Mouse (Mus musculus): ENCODE data around the gene Nat8f3. TPM values are rescaled to one million over a fixed set of nuclear protein-coding genes. Genes with fewer than 3 reads are reported as not detected.
"Not testable (repeated sequence)": the region's sequence is repeated elsewhere in the genome, so short reads cannot be mapped to it uniquely, and the experiment has no call there.

Nat8f3 gene
- total RNA-seq (2012; rRNA removed) (not detected in 2 replicates), total RNA-seq (2014; rRNA removed) (not detected in 2 replicates), polyA plus RNA-seq (2012; ENCODE audit: insufficient read length, low read depth) (not detected in 2 replicates)

DNA sequence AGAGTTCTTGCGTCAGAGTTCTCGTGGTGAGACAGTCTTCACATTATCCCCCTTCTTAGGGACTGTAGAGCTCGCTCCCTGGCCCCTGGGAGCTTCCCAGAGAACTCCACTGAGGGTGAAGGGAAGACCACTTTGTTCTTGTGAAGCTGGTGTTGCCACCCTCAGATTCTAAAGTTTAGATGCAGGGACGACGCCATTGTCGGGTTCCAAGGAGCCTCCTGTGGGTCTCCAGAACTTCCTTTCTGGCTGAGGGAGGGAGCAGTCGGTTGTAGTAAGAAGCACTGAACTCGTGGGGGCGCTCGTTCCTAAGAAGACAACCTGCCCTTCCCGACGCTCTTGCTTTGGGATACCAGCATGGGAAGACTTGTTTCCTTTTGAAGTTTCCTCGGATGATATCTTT is at the start of gene Nat8f3:
Nat8f3 (minus strand) TSS at position 223 of the 400 bp plus-strand sequence.
- in situ Hi-C loops (cut with MboI; ENCODE audit: low pct_ligation_motif_present, low pct_unique_long_range_greater_than_20kb, low sequenced_read_pairs); H3K4me2 ChIP-seq (ENCODE audit: insufficient read depth, low read depth, poor library complexity, severe bottlenecking); dilution Hi-C loops (cut with MboI; ENCODE audit: extremely low pct_ligation_motif_present, extremely low pct_unique_long_range_greater_than_20kb, low sequenced_read_pairs): not testable (repeated sequence)

DNA sequence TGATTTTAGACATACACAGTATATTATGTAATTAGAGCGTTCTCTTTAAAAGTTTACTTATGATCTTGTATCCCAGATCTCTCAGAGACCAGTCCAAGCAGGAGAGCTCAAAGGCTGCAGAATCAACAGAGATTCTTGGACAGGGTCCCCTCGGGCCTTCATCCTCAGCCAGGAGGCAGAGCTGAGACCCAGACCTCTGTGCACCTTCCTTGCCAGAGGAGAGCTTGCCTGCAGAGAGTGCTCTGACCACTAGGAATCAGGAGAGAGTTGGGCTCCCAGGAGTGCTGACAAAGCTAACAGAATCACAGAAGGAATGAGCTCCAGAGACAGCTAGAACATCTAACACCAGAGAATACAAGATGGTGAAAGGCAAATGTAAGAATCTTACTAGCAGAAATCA is 47.8 kb upstream of the Nat8f3 start:
- H3K4me1 ChIP-seq (ENCODE audit: control insufficient read depth in 1 of 2, insufficient read depth in 2 of 2) = no peaks in the 10 kb centered on the region
- H3K4me3 ChIP-seq (replicated peaks in 1 of 3; ENCODE audit: low read depth in 2 of 3, low read length in 2 of 3, poor library complexity in 1 of 3) = no peak overlapping the region
- H3K9ac ChIP-seq (ENCODE audit: insufficient read depth, low read depth) = no peak overlapping the region
- no peaks in the 10 kb centered on the region for H3K79me2 ChIP-seq (replicated peaks; ENCODE audit: control insufficient read depth, extremely low read depth, insufficient read depth, poor library complexity, severe bottlenecking)
- no peaks in the 10 kb centered on the region for H3K9me3 ChIP-seq (replicated peaks; ENCODE audit: low read length)
- H3K36me3 ChIP-seq (replicated peaks in 1 of 2; ENCODE audit: control insufficient read depth in 1 of 2, insufficient read depth in 1 of 2, low read length in 1 of 2) = no peaks in the 10 kb centered on the region
- no peak for TF ChIP-seq NELFE (IDR thresholded peaks at IDR 0.05; ENCODE audit: low read depth, low read length)
- no peak for TF ChIP-seq CTCF (conservative IDR thresholded peaks at IDR 0.05 in 1 of 2, IDR thresholded peaks at IDR 0.05 in 1 of 2; ENCODE audit: low read depth in 2 of 2, low read length in 2 of 2)
- no peak for TF ChIP-seq JUN (IDR thresholded peaks at IDR 0.05; ENCODE audit: insufficient read depth, low read depth, low read length)
- TF ChIP-seq RCOR1 (conservative IDR thresholded peaks at IDR 0.05; ENCODE audit: low read depth, low read length) = no peak
- no peak for TF ChIP-seq NRF1 (IDR thresholded peaks at IDR 0.05; ENCODE audit: low read depth, low read length)
- no peak for TF ChIP-seq PAX5 (IDR thresholded peaks at IDR 0.05; ENCODE audit: low read length)
- H3K27ac ChIP-seq (ENCODE audit: insufficient read depth, low read depth) = no peak overlapping the region
- dilution Hi-C loops (cut with MboI; ENCODE audit: extremely low pct_ligation_motif_present, extremely low pct_unique_long_range_greater_than_20kb, low sequenced_read_pairs) = no loop called here
- no peak overlapping the region for H3K4me2 ChIP-seq (ENCODE audit: insufficient read depth, low read depth, poor library complexity, severe bottlenecking)
- H3K27me3 ChIP-seq (replicated peaks) = peaks cover 38% of the 10 kb centered on the region
- DNase-seq (ENCODE audit: extremely low read depth) = no peak
- in situ Hi-C loops (cut with MboI; ENCODE audit: low pct_ligation_motif_present, low pct_unique_long_range_greater_than_20kb, low sequenced_read_pairs) = no loop called here

More for the DNA sequence above, at the start of gene Nat8f3:
- H3K36me3 ChIP-seq (replicated peaks in 1 of 2; ENCODE audit: control insufficient read depth in 1 of 2, insufficient read depth in 1 of 2, low read length in 1 of 2); H3K27me3 ChIP-seq (replicated peaks); H3K79me2 ChIP-seq (replicated peaks; ENCODE audit: control insufficient read depth, extremely low read depth, insufficient read depth, poor library complexity, severe bottlenecking); H3K4me3 ChIP-seq (replicated peaks in 1 of 3; ENCODE audit: low read depth in 2 of 3, low read length in 2 of 3, poor library complexity in 1 of 3); H3K4me1 ChIP-seq (ENCODE audit: control insufficient read depth in 1 of 2, insufficient read depth in 2 of 2); H3K27ac ChIP-seq (ENCODE audit: insufficient read depth, low read depth); H3K9me3 ChIP-seq (replicated peaks; ENCODE audit: low read length); H3K9ac ChIP-seq (ENCODE audit: insufficient read depth, low read depth): not testable (repeated sequence)
- TF ChIP-seq CTCF (conservative IDR thresholded peaks at IDR 0.05 in 1 of 2, IDR thresholded peaks at IDR 0.05 in 1 of 2; ENCODE audit: low read depth in 2 of 2, low read length in 2 of 2) = peak in 1 of 2 experiments; percentile 44; a peak in 2 of 4 replicates
- DNase-seq (ENCODE audit: extremely low read depth) = peak; percentile 1

DNA sequence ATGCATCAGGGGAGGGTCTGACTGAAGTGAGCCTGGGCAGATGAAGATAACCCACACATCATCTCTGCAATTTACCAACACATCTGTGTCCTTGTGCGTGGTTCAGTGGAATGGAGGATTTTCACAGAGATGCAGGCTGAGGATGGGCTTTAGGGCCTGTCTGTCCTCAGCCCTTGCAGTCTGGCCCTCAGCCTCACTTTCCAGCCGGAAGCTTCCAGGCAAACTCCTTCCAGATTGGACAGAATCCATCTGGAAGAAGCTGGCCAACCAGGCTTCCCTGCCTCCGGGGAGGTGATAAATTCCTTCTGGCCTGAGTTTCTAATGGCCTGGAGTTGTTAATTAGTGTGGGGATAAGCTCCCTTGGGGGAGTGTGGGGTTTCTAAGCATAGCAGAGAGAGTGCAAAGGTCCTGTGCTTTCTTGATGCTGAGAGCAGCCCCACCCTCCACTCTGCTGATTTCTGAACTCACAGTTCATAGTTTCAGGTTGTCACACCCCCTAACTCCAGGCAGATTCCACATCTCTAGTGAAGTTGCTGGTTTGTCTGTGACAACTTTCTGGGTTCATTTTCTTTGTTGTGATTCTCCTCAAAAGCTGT is 45.5 kb upstream of the Nat8f3 start:
- not testable (repeated sequence) for H3K27ac ChIP-seq (ENCODE audit: insufficient read depth, low read depth)

DNA sequence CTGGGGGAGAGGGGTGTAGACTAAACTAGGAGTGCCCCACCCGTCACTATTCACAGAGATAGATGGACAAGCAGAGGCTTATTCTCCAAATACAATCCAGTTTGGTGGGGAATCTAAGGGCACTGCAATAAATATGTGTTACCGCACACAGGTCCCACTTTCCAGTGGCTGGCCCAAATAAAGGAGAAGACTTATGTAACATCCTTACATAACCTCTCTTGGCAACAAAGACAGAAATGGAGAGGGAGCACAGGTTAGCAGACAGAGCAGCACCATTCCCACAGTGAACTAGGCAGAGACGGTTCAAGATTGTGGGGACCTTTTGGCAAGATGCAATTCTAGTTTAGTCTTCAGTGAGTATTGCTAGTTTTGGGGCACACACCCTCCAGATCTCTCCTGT is 45.0 kb upstream of the Nat8f3 start:
- DNase-seq (ENCODE audit: extremely low read depth); H3K4me3 ChIP-seq (replicated peaks in 1 of 3; ENCODE audit: low read depth in 2 of 3, low read length in 2 of 3, poor library complexity in 1 of 3); H3K4me2 ChIP-seq (ENCODE audit: insufficient read depth, low read depth, poor library complexity, severe bottlenecking); H3K79me2 ChIP-seq (replicated peaks; ENCODE audit: control insufficient read depth, extremely low read depth, insufficient read depth, poor library complexity, severe bottlenecking); H3K27ac ChIP-seq (ENCODE audit: insufficient read depth, low read depth); in situ Hi-C loops (cut with MboI; ENCODE audit: low pct_ligation_motif_present, low pct_unique_long_range_greater_than_20kb, low sequenced_read_pairs); H3K36me3 ChIP-seq (replicated peaks in 1 of 2; ENCODE audit: control insufficient read depth in 1 of 2, insufficient read depth in 1 of 2, low read length in 1 of 2); dilution Hi-C loops (cut with MboI; ENCODE audit: extremely low pct_ligation_motif_present, extremely low pct_unique_long_range_greater_than_20kb, low sequenced_read_pairs); H3K4me1 ChIP-seq (ENCODE audit: control insufficient read depth in 1 of 2, insufficient read depth in 2 of 2); H3K9ac ChIP-seq (ENCODE audit: insufficient read depth, low read depth); H3K9me3 ChIP-seq (replicated peaks; ENCODE audit: low read length): not testable (repeated sequence)
- H3K27me3 ChIP-seq (replicated peaks) = peaks cover 17% of the 10 kb centered on the region

More for the DNA sequence above, 45.5 kb upstream of the Nat8f3 start:
- H3K4me2 ChIP-seq (ENCODE audit: insufficient read depth, low read depth, poor library complexity, severe bottlenecking); in situ Hi-C loops (cut with MboI; ENCODE audit: low pct_ligation_motif_present, low pct_unique_long_range_greater_than_20kb, low sequenced_read_pairs); H3K9ac ChIP-seq (ENCODE audit: insufficient read depth, low read depth); dilution Hi-C loops (cut with MboI; ENCODE audit: extremely low pct_ligation_motif_present, extremely low pct_unique_long_range_greater_than_20kb, low sequenced_read_pairs); H3K9me3 ChIP-seq (replicated peaks; ENCODE audit: low read length); H3K4me1 ChIP-seq (ENCODE audit: control insufficient read depth in 1 of 2, insufficient read depth in 2 of 2); DNase-seq (ENCODE audit: extremely low read depth); H3K4me3 ChIP-seq (replicated peaks in 1 of 3; ENCODE audit: low read depth in 2 of 3, low read length in 2 of 3, poor library complexity in 1 of 3); H3K79me2 ChIP-seq (replicated peaks; ENCODE audit: control insufficient read depth, extremely low read depth, insufficient read depth, poor library complexity, severe bottlenecking); H3K36me3 ChIP-seq (replicated peaks in 1 of 2; ENCODE audit: control insufficient read depth in 1 of 2, insufficient read depth in 1 of 2, low read length in 1 of 2): not testable (repeated sequence)
- H3K27me3 ChIP-seq (replicated peaks) = peaks cover 17% of the 10 kb centered on the region

DNA sequence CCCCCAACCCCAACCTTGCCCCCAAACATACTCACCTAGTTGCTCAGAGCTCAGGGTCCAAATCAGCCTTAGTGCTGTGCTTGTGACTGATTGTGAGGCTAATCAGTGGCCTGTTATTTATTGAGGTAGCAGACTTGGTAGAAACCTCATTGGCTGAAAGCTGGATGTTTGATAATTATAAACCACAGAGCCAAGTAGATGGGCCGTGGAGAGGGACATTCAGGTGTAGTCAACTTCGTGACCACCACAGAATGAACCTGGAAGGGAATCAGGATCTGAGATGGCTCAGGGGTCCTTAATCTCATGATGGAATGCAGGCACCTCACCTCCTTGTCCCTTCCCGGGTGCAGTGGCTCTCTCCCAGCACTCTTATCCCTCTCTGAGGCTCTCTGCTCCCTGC is 44.2 kb upstream of the Nat8f3 start:
- in situ Hi-C loops (cut with MboI; ENCODE audit: low pct_ligation_motif_present, low pct_unique_long_range_greater_than_20kb, low sequenced_read_pairs); H3K9ac ChIP-seq (ENCODE audit: insufficient read depth, low read depth); H3K4me3 ChIP-seq (replicated peaks in 1 of 3; ENCODE audit: low read depth in 2 of 3, low read length in 2 of 3, poor library complexity in 1 of 3); H3K4me2 ChIP-seq (ENCODE audit: insufficient read depth, low read depth, poor library complexity, severe bottlenecking); H3K36me3 ChIP-seq (replicated peaks in 1 of 2; ENCODE audit: control insufficient read depth in 1 of 2, insufficient read depth in 1 of 2, low read length in 1 of 2); H3K27ac ChIP-seq (ENCODE audit: insufficient read depth, low read depth); H3K4me1 ChIP-seq (ENCODE audit: control insufficient read depth in 1 of 2, insufficient read depth in 2 of 2); dilution Hi-C loops (cut with MboI; ENCODE audit: extremely low pct_ligation_motif_present, extremely low pct_unique_long_range_greater_than_20kb, low sequenced_read_pairs); H3K79me2 ChIP-seq (replicated peaks; ENCODE audit: control insufficient read depth, extremely low read depth, insufficient read depth, poor library complexity, severe bottlenecking); H3K9me3 ChIP-seq (replicated peaks; ENCODE audit: low read length); DNase-seq (ENCODE audit: extremely low read depth): not testable (repeated sequence)
- H3K27me3 ChIP-seq (replicated peaks) = peaks cover 17% of the 10 kb centered on the region

Data from CH12.LX (cell line).